Mouse (Mus musculus) thymus, adult 18-20 months (tissue): ENCODE results near the gene Riox2.

Experiments
- DNase-seq, 2 experiments: peaks; one replicate each; pipeline ENCODE4 v3.0.0; 2022; ENCODE audit warnings: mixed read lengths in 2 of 2

The Riox2 gene

DNA sequence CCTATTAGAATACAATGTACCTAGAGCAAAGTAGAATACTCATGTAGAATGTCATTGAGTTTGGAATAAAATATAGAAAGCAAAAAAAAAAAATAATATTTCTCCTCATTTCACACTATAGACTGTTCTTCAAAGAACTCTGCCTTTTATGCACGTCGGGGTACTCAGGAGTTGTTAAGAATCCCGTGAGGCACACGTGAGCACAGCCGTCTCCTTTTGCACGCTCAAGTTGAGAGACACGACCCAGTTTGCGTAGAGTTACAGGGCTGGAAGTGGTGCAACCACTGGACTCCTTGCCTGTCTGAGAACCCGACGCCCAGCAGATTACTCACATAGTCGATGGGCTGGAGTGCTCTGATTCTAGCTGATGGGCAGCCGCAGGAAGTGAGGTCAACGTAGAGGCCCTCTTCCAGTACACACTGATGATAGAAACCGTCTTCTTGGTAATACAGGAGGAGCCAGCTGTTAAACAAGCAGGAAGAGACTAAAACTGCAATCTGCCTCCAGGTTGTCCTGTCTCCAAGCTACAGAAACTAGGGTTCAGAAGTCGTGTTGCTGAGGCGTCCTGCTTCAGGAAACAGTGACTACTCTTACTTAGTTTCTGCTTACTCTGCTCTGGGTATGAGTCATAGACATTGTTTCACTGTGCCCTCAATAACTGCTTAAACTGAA lies 50.3 kb downstream of the Riox2 start:
- DNase-seq = no peak

DNA sequence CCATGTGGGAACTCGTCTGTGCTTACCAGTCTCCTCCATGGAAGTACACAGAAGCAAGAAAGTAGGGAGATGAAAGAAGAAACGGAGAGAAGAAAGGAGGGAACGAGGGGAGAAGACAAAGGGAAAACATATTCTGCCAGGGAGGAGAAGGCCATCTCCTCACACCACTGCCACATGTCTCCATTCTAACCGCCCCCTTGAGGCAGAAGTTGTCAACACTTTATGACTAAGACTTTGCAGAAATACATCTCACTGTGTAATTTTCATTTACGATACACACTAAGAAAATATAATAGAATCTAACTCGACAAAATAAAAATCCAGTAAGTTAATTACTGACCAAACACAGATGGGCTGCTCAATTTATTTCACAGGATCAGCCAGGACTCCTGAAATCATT lies 55.4 kb downstream of the Riox2 start:
- no peak for DNase-seq

DNA sequence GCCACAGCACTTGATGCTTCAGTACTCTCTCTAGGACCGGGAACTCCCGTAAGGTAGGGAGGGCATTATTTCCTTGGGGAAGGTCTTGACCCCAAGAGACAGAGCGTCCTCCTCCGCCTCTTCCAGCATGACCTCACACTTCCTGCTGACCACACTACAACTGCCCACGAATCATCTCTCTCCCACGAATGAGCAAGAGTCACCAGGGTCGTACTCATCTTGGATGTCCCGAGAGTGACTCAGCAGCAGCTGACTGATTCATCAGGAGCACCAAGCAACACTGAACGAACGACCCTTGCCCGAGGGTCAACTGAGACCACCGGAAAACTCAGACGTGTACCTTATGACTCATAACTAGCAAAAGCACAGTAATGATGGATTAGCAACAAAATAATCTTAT lies 58.0 kb downstream of the Riox2 start:
- no peak for DNase-seq

DNA sequence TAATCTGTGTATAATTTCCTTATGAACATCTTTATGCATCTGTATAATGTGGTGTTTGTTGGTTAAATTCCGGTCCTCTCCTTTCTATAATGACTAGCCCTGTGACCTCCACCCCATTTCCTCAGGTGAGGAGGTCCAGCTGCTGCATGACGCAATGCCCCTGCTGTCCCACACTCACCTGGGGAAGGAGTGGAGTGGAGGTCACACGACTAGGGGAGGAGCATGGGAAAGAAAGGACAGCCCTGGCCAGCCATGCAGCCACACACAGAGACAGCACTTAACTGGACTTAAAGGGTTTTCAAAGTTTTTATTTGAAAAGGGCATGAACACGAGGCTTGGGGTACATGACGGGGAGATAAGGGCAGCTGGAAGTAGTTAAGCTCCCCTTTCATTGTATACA lies 59.7 kb downstream of the Riox2 start:
- no peak for DNase-seq

DNA sequence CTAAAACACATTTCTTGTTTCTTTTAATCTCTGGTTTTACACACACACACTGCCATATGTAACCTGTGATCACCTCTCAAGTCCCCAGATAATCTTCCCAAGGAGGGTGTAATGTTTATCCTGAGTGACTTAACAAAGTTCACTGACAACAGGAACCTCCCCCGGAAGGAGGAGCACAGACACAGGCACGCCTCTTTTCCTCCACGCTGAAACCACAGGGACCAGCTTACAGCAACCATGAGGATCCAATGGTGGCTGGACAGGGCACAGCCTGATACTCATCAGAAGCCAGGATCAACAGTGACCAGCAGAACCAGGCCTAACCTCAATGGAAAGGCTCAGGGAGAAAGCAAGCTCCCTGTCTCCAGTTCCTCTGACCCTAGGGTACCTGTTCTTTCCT lies 61.0 kb downstream of the Riox2 start:
- DNase-seq = no peak

DNA sequence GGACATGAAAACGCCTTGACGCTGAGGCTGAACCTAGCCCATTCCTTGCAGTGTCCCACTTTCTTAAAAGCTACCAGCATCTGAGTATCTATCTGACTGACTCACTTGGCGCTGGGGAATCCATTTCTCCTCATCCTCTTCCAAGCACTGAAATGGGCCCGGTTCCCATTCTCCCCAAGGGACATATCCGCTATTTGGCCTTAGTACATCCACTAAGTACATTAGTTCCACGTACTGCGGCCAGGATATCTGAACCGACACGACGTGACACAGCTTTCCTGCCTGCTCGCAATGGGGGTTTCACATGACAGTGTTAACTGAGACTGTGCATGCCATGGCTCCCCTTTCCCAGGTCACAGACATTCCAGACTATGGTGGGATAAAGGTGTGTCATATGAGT lies 62.8 kb downstream of the Riox2 start:
- DNase-seq = no peak

DNA sequence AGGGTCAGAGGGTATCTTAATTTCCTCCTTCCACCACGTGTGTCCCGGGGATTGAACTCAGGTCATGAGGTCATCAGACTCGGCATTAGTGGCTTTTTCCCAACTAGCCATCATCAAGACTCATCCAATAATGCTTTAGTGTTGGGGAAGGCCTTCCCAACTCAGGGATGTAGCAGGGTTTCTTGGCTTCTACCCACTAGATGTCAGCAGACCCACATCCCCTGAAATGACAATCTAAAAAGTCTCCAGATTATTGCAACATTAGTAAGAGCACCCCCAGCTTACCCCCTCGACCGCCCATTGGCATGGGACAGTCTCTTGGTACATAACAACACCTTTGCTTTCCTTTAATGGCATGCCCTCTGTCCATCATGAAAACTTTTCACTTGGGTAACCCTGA lies 64.1 kb downstream of the Riox2 start:
- DNase-seq = no peak

DNA sequence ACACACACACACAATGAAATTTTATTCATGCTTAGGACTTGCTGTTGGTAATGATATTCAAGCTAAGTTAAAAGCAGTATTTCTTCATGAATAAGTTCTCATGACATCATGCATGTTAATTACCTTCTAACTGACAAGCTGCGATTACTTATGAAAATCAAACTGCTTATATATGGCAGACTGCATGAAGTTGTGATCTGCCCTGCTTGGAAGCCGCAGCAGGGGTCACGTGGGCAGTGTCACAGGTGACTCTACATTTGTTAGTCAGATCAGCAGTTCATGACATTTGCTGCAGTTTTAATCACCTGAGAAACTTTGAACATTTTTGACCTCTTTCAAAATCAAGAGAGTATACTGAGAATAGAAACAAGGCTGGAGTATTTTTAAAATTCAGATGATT lies 69.4 kb downstream of the Riox2 start:
- no peak for DNase-seq

DNA sequence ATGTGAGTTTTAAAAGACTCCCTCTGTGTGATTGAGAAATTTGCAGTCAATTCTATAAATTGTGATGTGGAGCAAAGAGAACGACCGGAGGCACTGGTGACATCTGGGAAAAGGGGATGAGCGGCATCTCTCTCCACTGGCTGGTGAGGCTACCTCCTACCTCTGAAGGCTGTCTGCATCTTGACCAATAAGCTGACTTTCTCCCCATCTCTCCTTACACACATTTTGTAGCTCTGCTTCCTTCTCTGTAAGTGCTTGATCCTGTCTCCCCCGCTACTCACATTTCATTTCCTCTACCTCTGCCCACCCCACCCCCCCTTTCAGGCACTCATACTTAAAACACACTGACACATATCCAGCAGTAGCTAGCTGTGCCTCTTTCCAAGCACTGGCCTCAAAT lies 69.8 kb downstream of the Riox2 start:
- DNase-seq = no peak
